ENCODE assay signal across 9 mouse cellular contexts in genomic region chr10:84532191-84532889, GRCm38 (mm10). TPM values are rescaled to one million over a fixed set of nuclear protein-coding genes. Genes with fewer than 3 reads are reported as not detected.
DNase-seq lines count a peak whose midpoint lies in the region; ATAC-seq lines count a peak whose summit lies in the region.
"Had no signal": no experiment of that assay in that cellular context is flagged by ENCODE, and none has a peak within 500 bp of the region (broad histone marks: within the 10 kb centered on the region; RNA-seq: fewer than 3 reads in every experiment).

No protein-coding gene starts in this region.

- no peaks in the 10 kb centered on the region for H3K9me3 ChIP-seq in embryonic facial prominence, embryonic 11.5 days (replicated peaks; ENCODE audit: control insufficient read depth, low read length)
- no peaks in the 10 kb centered on the region for H3K9me3 ChIP-seq in heart, embryonic 14.5 days (ENCODE audit: control insufficient read depth, low read length)
- H3K9me3 ChIP-seq in midbrain, embryonic 11.5 days (ENCODE audit: control insufficient read depth, low read length), result no peaks in the 10 kb centered on the region

- WGBS in embryonic facial prominence, embryonic 11.5 days, result 77% methylated on average over 16 of the region's 16 CpGs
- 45% methylated on average over 16 of the region's 16 CpGs for WGBS in heart, embryonic 14.5 days
- 82% methylated on average over 16 of the region's 16 CpGs for WGBS in midbrain, embryonic 11.5 days

- H3K27ac ChIP-seq in embryonic facial prominence, embryonic 11.5 days (replicated peaks; ENCODE audit: low read depth, low read length), result no peak overlapping the region
- peak overlapping the region; percentile 86 to 95 for H3K27ac ChIP-seq in heart, embryonic 14.5 days (replicated peaks in 1 of 2; ENCODE audit: control insufficient read depth in 1 of 2, insufficient read depth in 1 of 2, low read depth in 2 of 2, low read length in 2 of 2)
- peak overlapping the region; percentile 4; the same call in 1 of the 2 replicates for H3K27ac ChIP-seq in midbrain, embryonic 11.5 days (ENCODE audit: low read depth, low read length)

- peaks cover 3% of the 10 kb centered on the region for H3K36me3 ChIP-seq in embryonic facial prominence, embryonic 11.5 days (replicated peaks; ENCODE audit: control insufficient read depth, insufficient read depth, low read depth, low read length)
- H3K36me3 ChIP-seq in heart, embryonic 14.5 days (ENCODE audit: control insufficient read depth, insufficient read depth, low read length), result peaks cover 27% of the 10 kb centered on the region
- H3K36me3 ChIP-seq in midbrain, embryonic 11.5 days (ENCODE audit: control insufficient read depth, insufficient read depth, low read length), result peaks cover 12% of the 10 kb centered on the region
- H3K36me3 ChIP-seq: G1E had no signal

- H3K9ac ChIP-seq in embryonic facial prominence, embryonic 11.5 days (replicated peaks; ENCODE audit: low read length), result peak overlapping the region; percentile 97
- peak overlapping the region; percentile 98 for H3K9ac ChIP-seq in heart, embryonic 14.5 days (ENCODE audit: low read length)
- H3K9ac ChIP-seq in midbrain, embryonic 11.5 days (ENCODE audit: low read length), result peak overlapping the region; percentile 98

- ATAC-seq in embryonic facial prominence, embryonic 11.5 days (replicated peaks; ENCODE audit: insufficient number of reproducible peaks, low FRiP score, low TSS enrichment, low read depth), result no peak
- no peak for ATAC-seq in heart, embryonic 14.5 days (ENCODE audit: insufficient number of reproducible peaks, insufficient read depth, low FRiP score, low read depth)
- ATAC-seq in midbrain, embryonic 11.5 days (ENCODE audit: low FRiP score), result no peak
- no peak for ATAC-seq in megakaryocyte progenitor cell, adult 5-6 weeks (replicated peaks; ENCODE audit: poor library complexity)

- peak; percentile 19 for DNase-seq in embryo, embryonic 11 days
- DNase-seq in embryo, embryonic 10 days (ENCODE audit: low spot score), result no peak
- DNase-seq in embryonic facial prominence, embryonic 11.5 days (ENCODE audit: low spot score), result no peak
- DNase-seq in kidney, postnatal 25 days, result peak; percentile 38 to 50
- peak; percentile 90 for DNase-seq in midbrain, embryonic 11.5 days (ENCODE audit: low spot score, missing footprints)
- no peak for DNase-seq in testis, postnatal 14 days (ENCODE audit: low spot score)

- peaks cover 3% of the 10 kb centered on the region; the same call in 1 of the 2 replicates for H3K4me1 ChIP-seq in embryonic facial prominence, embryonic 11.5 days (ENCODE audit: control insufficient read depth, insufficient read depth, low read length)
- H3K4me1 ChIP-seq in heart, embryonic 14.5 days (ENCODE audit: control insufficient read depth in 2 of 2, insufficient read depth in 2 of 2, low read length in 2 of 2), result peaks cover 30 to 38% of the 10 kb centered on the region in 2 experiments
- H3K4me1 ChIP-seq in midbrain, embryonic 11.5 days (ENCODE audit: control insufficient read depth, insufficient read depth, low read length), result peaks cover 28% of the 10 kb centered on the region

- H3K27me3 ChIP-seq in embryonic facial prominence, embryonic 11.5 days (ENCODE audit: control insufficient read depth, insufficient read depth, low read length), result no peaks in the 10 kb centered on the region
- no peaks in the 10 kb centered on the region for H3K27me3 ChIP-seq in heart, embryonic 14.5 days (ENCODE audit: control insufficient read depth, insufficient read depth, low read length)
- H3K27me3 ChIP-seq in midbrain, embryonic 11.5 days (ENCODE audit: control insufficient read depth, insufficient read depth, low read length), result no peaks in the 10 kb centered on the region

- H3K4me3 ChIP-seq in embryonic facial prominence, embryonic 11.5 days (ENCODE audit: low read depth, low read length), result peak overlapping the region; percentile 93
- H3K4me3 ChIP-seq in heart, embryonic 14.5 days (ENCODE audit: control insufficient read depth in 1 of 2, insufficient read depth in 1 of 2, low read depth in 1 of 2, low read length in 2 of 2), result peak overlapping the region; percentile 72 to 96
- H3K4me3 ChIP-seq in midbrain, embryonic 11.5 days (ENCODE audit: low read depth, low read length), result peak overlapping the region; percentile 89

- H3K4me2 ChIP-seq in embryonic facial prominence, embryonic 11.5 days (ENCODE audit: low read depth, low read length), result peak overlapping the region; percentile 51
- peak overlapping the region; percentile 89 for H3K4me2 ChIP-seq in heart, embryonic 14.5 days (ENCODE audit: low read length)
- peak overlapping the region; percentile 61 for H3K4me2 ChIP-seq in midbrain, embryonic 11.5 days

RNA-seq across cellular contexts. Expression of gene Ckap4, which starts 1.5 kb away (rescaled TPM):
- polyA plus RNA-seq in embryonic facial prominence, embryonic 11.5 days (2014; fragmentation: Nextera tagmentation; extraction: Ambion mirVana), result 80.2 and 82.1 TPM in 2 replicates
- polyA plus RNA-seq in heart, embryonic 14.5 days (2014; fragmentation: Nextera tagmentation; extraction: Ambion mirVana), result 106 and 116 TPM in 2 replicates
- polyA plus RNA-seq in midbrain, embryonic 11.5 days (2014; fragmentation: Nextera tagmentation; extraction: Ambion mirVana), result 83.6 and 89.2 TPM in 2 replicates
- total RNA-seq in megakaryocyte progenitor cell, adult 5-6 weeks (2015), result 72.5 and 84.2 TPM in 2 replicates
- 63.4 and 70.0 TPM in 2 replicates for total RNA-seq in megakaryocyte progenitor cell, adult 5-6 weeks (2017)

RNA-seq across cellular contexts. Expression of gene Tcp11l2, which starts 44.1 kb away (rescaled TPM):
- 8.5 and 9.7 TPM in 2 replicates for polyA plus RNA-seq in embryonic facial prominence, embryonic 11.5 days (2014; fragmentation: Nextera tagmentation; extraction: Ambion mirVana)
- polyA plus RNA-seq in heart, embryonic 14.5 days (2014; fragmentation: Nextera tagmentation; extraction: Ambion mirVana), result 36.2 and 36.6 TPM in 2 replicates
- 9.4 and 10.7 TPM in 2 replicates for polyA plus RNA-seq in midbrain, embryonic 11.5 days (2014; fragmentation: Nextera tagmentation; extraction: Ambion mirVana)
- 12.4 and 14.6 TPM in 2 replicates for total RNA-seq in megakaryocyte progenitor cell, adult 5-6 weeks (2015)
- 7.0 and 10.1 TPM in 2 replicates for total RNA-seq in megakaryocyte progenitor cell, adult 5-6 weeks (2017)

Comparison
In these comparisons a context has a peak if more than half of its experiments do, and no peak if none do; other contexts are left out.
1. DNase-seq: peak in embryo, embryonic 11 days (single experiment), kidney, postnatal 25 days (2 of 2) and midbrain, embryonic 11.5 days (single experiment); none in embryo, embryonic 10 days (single experiment), embryonic facial prominence, embryonic 11.5 days (single experiment) and testis, postnatal 14 days (single experiment).
2. Peak in every context shown above with its lines, with median percentiles within 50 percentile points of each other: H3K4me2 ChIP-seq, H3K4me3 ChIP-seq and H3K9ac ChIP-seq.